Mouse (Mus musculus) kidney, adult 2 months (tissue): Measurements from ENCODE around the gene Rasa2. TPM values are rescaled to one million over a fixed set of nuclear protein-coding genes. Genes with fewer than 3 reads are reported as not detected.
"Not testable (repeated sequence)": the region's sequence is repeated elsewhere in the genome, so short reads cannot be mapped to it uniquely, and the experiment has no call there.

Source experiments
- DNase-seq: peaks from one replicate; pipeline ENCODE4 v3.0.0; 2021
- H3K27ac ChIP-seq: fragments of 200-500 bp; 2 replicates; pipeline ENCODE4 v1.5.1; 2012; ENCODE audit warnings: low read depth, low read length, control low read depth, inconsistent platforms; ENCODE audit not compliant: insufficient read depth
- H3K27me3 ChIP-seq: fragments of 200-500 bp; replicated peaks from 2 replicates; pipeline ENCODE4 v1.6.1; 2012; ENCODE audit warnings: mild to moderate bottlenecking, moderate library complexity, low read length, inconsistent platforms; ENCODE audit not compliant: control insufficient read depth, insufficient read depth
- H3K36me3 ChIP-seq: fragments of 200-500 bp; 2 replicates; pipeline ENCODE4 v1.6.1; 2012; ENCODE audit warnings: mild to moderate bottlenecking, moderate library complexity, low read length, inconsistent platforms; ENCODE audit not compliant: control insufficient read depth, insufficient read depth
- H3K4me1 ChIP-seq: fragments of 200-500 bp; 2 replicates; pipeline ENCODE4 v1.6.1; 2011; ENCODE audit warnings: low read length; ENCODE audit not compliant: control insufficient read depth, insufficient read depth
- H3K4me3 ChIP-seq: fragments of 200-500 bp; 2 replicates; pipeline ENCODE4 v1.5.1; 2011; ENCODE audit warnings: mild to moderate bottlenecking, low read depth, low read length, control low read depth; ENCODE audit not compliant: insufficient read depth
- CTCF ChIP-seq: fragments of 200-500 bp; conservative IDR thresholded peaks from 2 replicates; pipeline ENCODE4 v1.5.1; 2011; ENCODE audit warnings: low read depth, mild to moderate bottlenecking, control low read depth, low read length, moderate library complexity, mixed read lengths; ENCODE audit not compliant: insufficient read depth, insufficient read length
- POLR2A ChIP-seq: fragments of 200-500 bp; IDR thresholded peaks from one replicate; pipeline ENCODE4 v1.6.1; 2011; ENCODE audit warnings: low read depth, low read length, control low read depth
- WGBS: fragments of 180-500 bp; shearing (Covaris S2); methylation state at CpG from one replicate; pipeline ENCODE4 v1.1.7; 2018; 5-methylcytosine and 5-hydroxymethylcytosine counted together
- polyA plus RNA-seq: library from polyadenylated mRNA; depleted of rRNA; stranded (reverse); fragments of >200 nt; gene quantifications from 2 replicates; pipeline ENCODE4 v1.2.3, GENCODE M21; 2012

The Rasa2 gene
- polyA plus RNA-seq, 1 experiment: 3.5 TPM

DNA sequence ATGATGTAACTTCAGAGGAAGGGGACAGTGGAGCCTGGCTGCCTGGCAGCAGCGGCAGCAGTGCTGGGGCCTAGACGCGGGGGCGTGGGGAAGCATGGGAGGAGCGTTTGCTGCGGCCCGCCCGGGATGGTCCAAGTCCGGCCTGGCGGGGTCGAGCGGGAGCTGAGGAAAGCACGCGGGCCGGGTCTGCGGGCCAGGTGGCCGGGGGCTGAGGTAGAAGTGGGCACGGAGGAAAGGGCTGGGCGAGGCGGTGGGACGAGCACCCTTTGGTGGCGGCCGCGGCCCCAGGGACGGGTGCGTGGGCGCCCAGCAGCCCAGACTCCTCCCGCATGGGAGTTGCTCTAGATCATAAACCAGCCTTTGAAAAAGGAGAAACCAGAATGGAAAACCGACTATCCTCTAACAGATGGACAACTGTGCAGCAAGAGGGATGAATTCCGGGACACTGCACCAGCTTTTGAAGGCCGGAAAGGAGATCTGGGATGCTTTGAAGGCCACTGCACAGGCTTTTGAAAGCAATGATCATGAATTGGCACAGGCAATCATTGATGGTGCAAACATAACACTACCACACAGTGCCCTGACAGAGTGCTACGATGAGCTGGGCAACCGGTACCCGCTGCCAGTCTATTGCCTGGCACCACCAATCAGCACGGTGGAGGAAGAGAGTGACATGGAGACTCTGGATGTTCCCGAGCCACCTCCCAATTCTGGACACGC lies 94.4 kb downstream of the Rasa2 start:
- peak; percentile 18 for DNase-seq
- 16% methylated on average over 37 of the region's 37 CpGs for WGBS
- no peaks in the 10 kb centered on the region for H3K27me3 ChIP-seq
- no peak overlapping the region; the same call in 1 of the 2 replicates for H3K27ac ChIP-seq
- H3K4me3 ChIP-seq: peak overlapping the region; percentile 62
- H3K36me3 ChIP-seq: no peaks in the 10 kb centered on the region
- TF ChIP-seq POLR2A (peak; percentile 13), CTCF (no peak)
- H3K4me1 ChIP-seq: peaks cover 4% of the 10 kb centered on the region; the same call in 1 of the 2 replicates

DNA sequence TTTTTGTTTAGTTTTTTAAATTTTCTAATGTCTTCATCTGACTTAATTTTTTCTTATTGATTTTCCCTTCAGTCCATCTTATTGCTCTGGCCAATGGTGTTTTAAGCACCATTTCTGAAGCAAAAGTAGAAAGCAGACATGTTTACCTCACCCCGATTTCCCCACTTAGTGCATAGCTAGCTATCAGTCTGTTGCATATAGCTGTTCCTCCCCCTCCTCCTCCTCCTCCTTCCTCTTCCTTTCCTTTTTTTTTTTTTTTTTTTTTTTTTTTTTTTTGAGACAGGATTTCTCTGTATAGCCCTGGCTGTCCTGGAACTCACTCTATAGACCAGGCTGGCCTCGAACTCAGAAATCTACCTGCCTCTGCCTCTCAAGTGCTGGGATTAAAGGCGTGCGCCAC lies 95.3 kb downstream of the Rasa2 start:
- not testable (repeated sequence) for H3K36me3 ChIP-seq, H3K4me3 ChIP-seq, DNase-seq, H3K27ac ChIP-seq, H3K27me3 ChIP-seq, H3K4me1 ChIP-seq
- WGBS: 96% methylated on average over 4 of the region's 4 CpGs

DNA sequence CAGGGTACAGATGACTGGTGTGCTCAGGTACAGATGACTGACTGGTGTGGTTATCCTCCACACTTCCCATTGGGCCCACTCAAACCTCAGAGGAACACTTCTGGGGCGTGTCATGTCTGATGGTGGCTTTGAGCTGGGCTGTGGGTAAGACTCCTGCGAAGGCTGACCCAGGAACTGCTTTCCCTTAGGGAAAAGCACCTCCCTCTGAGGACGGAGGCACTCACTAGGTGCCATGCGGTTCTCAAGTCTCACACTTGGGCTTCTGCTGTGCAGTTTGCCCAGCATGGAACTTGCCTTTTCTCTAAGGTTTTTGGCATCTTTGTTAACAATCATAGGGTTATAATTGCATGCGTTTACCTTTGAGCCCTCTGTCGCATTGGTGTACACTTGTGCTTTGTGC lies 96.0 kb downstream of the Rasa2 start:
- no peak for DNase-seq
- no peaks in the 10 kb centered on the region for H3K27me3 ChIP-seq
- no peak for TF ChIP-seq POLR2A
- no peak for TF ChIP-seq CTCF
- H3K27ac ChIP-seq: no peak overlapping the region
- no peaks in the 10 kb centered on the region for H3K36me3 ChIP-seq
- H3K4me1 ChIP-seq: peaks cover 5% of the 10 kb centered on the region; the same call in 1 of the 2 replicates
- no peak overlapping the region for H3K4me3 ChIP-seq
- WGBS: 82% methylated on average over 6 of the region's 6 CpGs

DNA sequence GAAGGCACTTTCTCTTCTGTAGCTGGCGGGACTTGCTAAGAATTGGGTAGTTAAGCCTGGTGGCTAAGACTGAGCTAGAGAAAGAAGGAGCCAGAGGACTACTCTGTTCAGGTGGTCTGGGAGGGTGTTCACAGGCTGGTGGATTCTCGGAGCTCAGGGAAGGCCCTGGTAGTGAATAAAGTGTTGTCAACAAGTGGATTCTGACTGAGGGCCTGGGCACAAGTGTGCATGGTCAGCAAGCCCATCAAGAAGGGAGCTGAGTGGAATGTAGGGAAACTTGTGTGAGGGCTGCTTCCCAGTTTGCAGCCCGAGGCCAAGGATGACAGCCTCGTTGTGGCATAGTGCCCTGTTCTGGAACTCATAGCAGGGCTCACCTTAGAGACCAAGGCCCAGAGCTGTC lies 97.2 kb downstream of the Rasa2 start:
- 92% methylated on average over 4 of the region's 4 CpGs for WGBS
- TF ChIP-seq POLR2A (no peak), CTCF (no peak)
- H3K4me1 ChIP-seq: peaks cover 6% of the 10 kb centered on the region; the same call in 1 of the 2 replicates
- no peak overlapping the region for H3K4me3 ChIP-seq
- no peaks in the 10 kb centered on the region for H3K27me3 ChIP-seq
- DNase-seq: no peak
- H3K36me3 ChIP-seq: no peaks in the 10 kb centered on the region
- H3K27ac ChIP-seq: no peak overlapping the region

DNA sequence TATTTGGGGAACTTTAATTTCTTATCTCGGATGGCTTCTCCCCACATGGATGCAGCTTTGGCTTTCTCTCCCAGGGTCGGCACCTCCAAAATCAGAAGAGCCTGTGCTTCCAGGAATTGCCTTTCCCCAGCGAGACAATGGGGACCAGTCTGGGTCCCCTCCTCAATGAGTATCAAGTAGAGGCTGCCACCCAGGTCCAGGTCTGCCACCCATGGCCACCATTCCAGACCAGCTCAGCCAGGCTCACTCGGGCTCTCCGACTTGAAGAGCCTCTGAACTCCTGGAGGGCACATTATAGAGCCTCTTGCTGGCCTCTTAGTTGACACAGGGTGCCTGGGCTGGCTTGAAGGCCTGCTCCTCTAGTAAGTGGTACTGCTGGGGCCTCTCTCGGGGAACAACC lies 97.9 kb downstream of the Rasa2 start:
- Histone ChIP-seq H3K4me3 (no peak overlapping the region), H3K4me1 (peaks cover 6% of the 10 kb centered on the region; the same call in 1 of the 2 replicates), H3K27me3 (no peaks in the 10 kb centered on the region), H3K36me3 (no peaks in the 10 kb centered on the region), H3K27ac (no peak overlapping the region)
- DNase-seq: no peak
- WGBS: 88% methylated on average over 6 of the region's 6 CpGs
- TF ChIP-seq POLR2A (no peak), CTCF (no peak)

DNA sequence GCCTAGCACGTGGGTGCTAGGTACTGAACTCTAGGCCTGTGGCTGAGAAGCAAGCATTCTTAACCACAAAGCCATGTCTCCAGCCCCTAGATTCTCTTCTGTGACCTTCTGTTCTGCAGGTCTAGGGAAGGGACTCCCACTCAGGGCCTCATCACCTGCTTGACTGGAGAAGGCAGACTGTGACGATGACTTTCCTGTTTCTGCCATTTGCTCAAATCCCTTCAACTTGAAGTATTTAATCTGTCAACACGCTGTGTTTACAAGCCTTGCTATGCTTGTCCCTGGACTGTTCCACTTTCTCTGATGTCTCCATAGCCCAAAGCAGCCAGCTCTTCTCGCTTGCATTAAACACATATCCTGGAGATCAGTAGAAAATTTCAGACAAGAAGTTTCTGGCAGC lies 98.9 kb downstream of the Rasa2 start:
- TF ChIP-seq CTCF: no peak
- TF ChIP-seq POLR2A: no peak

DNA sequence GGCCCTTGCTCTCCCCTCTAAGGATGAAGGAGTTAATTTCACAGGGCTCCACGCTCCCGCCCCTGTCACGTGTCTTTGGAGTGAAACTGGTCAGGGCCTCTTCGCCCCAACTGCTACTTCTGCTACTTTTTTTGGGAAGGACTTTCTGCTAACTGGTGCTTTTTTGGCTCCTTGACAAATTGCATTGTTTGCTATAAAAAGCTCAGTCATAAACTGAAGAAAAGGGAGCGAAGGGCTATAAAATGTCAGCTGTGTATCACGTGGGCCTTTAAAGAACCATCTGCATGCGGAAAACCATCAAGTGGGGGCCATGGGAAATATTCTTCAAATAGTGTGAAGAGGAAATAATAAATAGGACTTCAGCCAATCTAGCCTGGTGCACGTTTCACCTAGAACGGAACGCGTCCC lies 100.7 kb downstream of the Rasa2 start:
- H3K27ac ChIP-seq: no peak overlapping the region
- WGBS: 6% methylated on average over 11 of the region's 11 CpGs
- no peaks in the 10 kb centered on the region for H3K36me3 ChIP-seq
- no peak for TF ChIP-seq CTCF
- no peak for TF ChIP-seq POLR2A
- no peak overlapping the region; the same call in 1 of the 2 replicates for H3K4me3 ChIP-seq
- H3K27me3 ChIP-seq: no peaks in the 10 kb centered on the region
- 0 out of 2 replicates have a peak, but pooled peaks cover 2% of the 10 kb centered on the region for H3K4me1 ChIP-seq
- DNase-seq: peak; percentile 77

More for the DNA sequence above, 98.9 kb downstream of the Rasa2 start:
- no peak overlapping the region for H3K27ac ChIP-seq
- H3K27me3 ChIP-seq: no peaks in the 10 kb centered on the region
- peaks cover 6% of the 10 kb centered on the region; the same call in 1 of the 2 replicates for H3K4me1 ChIP-seq
- no peak overlapping the region for H3K4me3 ChIP-seq
- WGBS: 83% methylated on average over 4 of the region's 4 CpGs
- H3K36me3 ChIP-seq: no peaks in the 10 kb centered on the region
- no peak for DNase-seq
